Mouse (Mus musculus) testis, adult 2 months (tissue): ENCODE measurements around the gene Fdx1l.

Source experiments
- CTCF ChIP-seq: fragments of 200-500 bp; IDR thresholded peaks from 2 replicates; pipeline ENCODE4 v1.5.1; 2012; ENCODE audit warnings: low read depth, mild to moderate bottlenecking, inconsistent platforms, low read length, moderate library complexity; ENCODE audit not compliant: control insufficient read depth, insufficient read depth, insufficient replicate concordance
- POLR2A ChIP-seq: fragments of 200-500 bp; IDR thresholded peaks from 2 replicates; pipeline ENCODE4 v1.6.1; 2012; ENCODE audit warnings: low read depth, mild to moderate bottlenecking, inconsistent platforms, low read length, moderate library complexity; ENCODE audit not compliant: control insufficient read depth

DNA sequence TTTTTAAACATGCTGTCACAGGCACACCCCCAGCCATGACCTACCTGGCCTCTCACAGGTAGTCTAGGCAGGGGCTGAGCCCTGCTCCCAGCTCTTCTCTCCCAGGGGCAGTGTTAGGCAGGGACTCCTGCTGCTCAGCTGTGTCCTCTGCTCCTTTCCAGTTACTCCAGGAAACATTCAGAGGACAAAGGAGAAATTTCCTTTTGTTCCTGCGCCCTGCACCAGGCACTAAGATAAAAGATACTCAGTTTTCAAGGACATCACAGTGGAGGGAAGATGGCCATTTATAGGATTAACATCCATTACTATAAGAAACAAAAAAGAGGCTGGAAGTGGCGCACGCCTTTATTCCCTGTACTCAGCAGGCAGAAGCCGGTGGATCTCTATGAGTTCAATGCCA lies 22.5 kb upstream of the Fdx1l start:
- TF ChIP-seq CTCF (no peak), POLR2A (no peak)
